Mouse (Mus musculus) spleen, adult 2 months (tissue): ENCODE measurements at regions not wholly inside any gene's neighbourhood (a gene's known extent, or its start where the extent isn't known, plus 50 kb on each side); places are given as distances from the start of the nearest gene placed in this dataset.

ENCODE experiments used
- DNase-seq, 2 experiments: peaks; one replicate each; pipeline versions ENCODE4 v3.0.0 to v3.0.0-alpha.2; 2012 to 2021; ENCODE audit warnings: low spot score in 2 of 2, low read depth in 1 of 2
- H3K27ac ChIP-seq: fragments of 200-500 bp; 2 replicates; pipeline ENCODE4 v1.5.1; 2012; ENCODE audit warnings: low read length, inconsistent platforms; ENCODE audit not compliant: insufficient read depth
- H3K27me3 ChIP-seq: fragments of 200-500 bp; 2 replicates; pipeline ENCODE4 v1.6.1; 2012; ENCODE audit warnings: mild to moderate bottlenecking, moderate library complexity, low read length, inconsistent platforms; ENCODE audit not compliant: control insufficient read depth, insufficient read depth
- H3K36me3 ChIP-seq: fragments of 200-500 bp; 2 replicates; pipeline ENCODE4 v1.6.1; 2012; ENCODE audit warnings: mild to moderate bottlenecking, low read length, inconsistent platforms; ENCODE audit not compliant: control insufficient read depth, insufficient read depth
- H3K4me1 ChIP-seq: fragments of 200-500 bp; 2 replicates; pipeline ENCODE4 v1.6.1; 2011; ENCODE audit warnings: inconsistent platforms; ENCODE audit not compliant: control insufficient read depth, insufficient read depth, insufficient read length
- H3K4me3 ChIP-seq: fragments of 200-500 bp; 2 replicates; pipeline ENCODE4 v1.5.1; 2011; ENCODE audit warnings: mild to moderate bottlenecking, inconsistent platforms; ENCODE audit not compliant: insufficient read depth, insufficient read length; ENCODE audit errors: extremely low read depth
- CTCF ChIP-seq: fragments of 200-500 bp; IDR thresholded peaks from 2 replicates; pipeline ENCODE4 v1.5.1; 2011; ENCODE audit warnings: mild to moderate bottlenecking, inconsistent platforms; ENCODE audit not compliant: insufficient read depth, insufficient read length, insufficient replicate concordance; ENCODE audit errors: extremely low read depth
- POLR2A ChIP-seq: fragments of 200-500 bp; IDR thresholded peaks from 2 replicates; pipeline ENCODE4 v1.6.1; 2011; ENCODE audit warnings: low read depth, low read length, inconsistent platforms
- WGBS: fragments of 180-500 bp; shearing (Covaris S2); methylation state at CpG from one replicate; pipeline ENCODE4 v1.1.7; 2018; 5-methylcytosine and 5-hydroxymethylcytosine counted together

GRCm38 (mm10) chr1:52293393-52294099, 60.5 kb upstream of the Gls start:
- H3K36me3 ChIP-seq, result no peaks in the 10 kb centered on the region
- no peak overlapping the region for H3K4me3 ChIP-seq
- 0 out of 2 replicates have a peak, but pooled peaks cover 2% of the 10 kb centered on the region for H3K4me1 ChIP-seq
- H3K27ac ChIP-seq, result no peak overlapping the region
- TF ChIP-seq POLR2A (no peak), CTCF (no peak)
- WGBS, result 93% methylated on average over 5 of the region's 5 CpGs
- no peak for DNase-seq
- H3K27me3 ChIP-seq, result no peaks in the 10 kb centered on the region
